Mouse (Mus musculus): ENCODE data around the gene Gm21976.

Gm21976 gene

DNA sequence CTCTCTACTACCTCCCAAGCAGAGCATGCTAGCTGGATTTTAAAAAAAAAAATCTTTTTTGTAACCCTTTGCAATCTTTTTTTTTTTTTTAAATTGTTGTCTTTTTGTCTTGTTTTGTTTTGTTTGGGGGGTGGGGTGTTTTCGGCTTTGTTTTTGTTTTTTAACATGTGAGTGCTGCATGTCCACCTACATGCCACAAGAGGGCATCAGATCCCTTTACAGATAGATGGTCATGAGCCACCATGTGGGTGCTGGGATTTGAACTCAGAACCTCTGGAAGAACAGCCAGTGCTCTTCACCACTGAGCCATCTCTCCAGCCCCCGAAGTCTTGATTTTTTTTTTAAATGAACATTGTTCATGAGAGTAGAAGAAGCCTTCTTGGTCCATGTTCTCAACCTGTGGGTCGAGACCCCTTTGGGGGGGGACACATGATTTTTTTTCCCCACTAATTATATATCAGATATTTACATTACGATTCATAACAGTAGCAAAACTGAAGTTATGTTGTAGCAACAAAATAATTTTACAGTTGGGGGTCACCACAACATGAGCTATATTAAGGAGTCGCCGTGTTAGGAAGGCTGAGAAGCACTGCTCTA lies 18.3 kb downstream of the Gm21976 start:
- DNase-seq (ENCODE audit: low read depth, low spot score): no peak

DNA sequence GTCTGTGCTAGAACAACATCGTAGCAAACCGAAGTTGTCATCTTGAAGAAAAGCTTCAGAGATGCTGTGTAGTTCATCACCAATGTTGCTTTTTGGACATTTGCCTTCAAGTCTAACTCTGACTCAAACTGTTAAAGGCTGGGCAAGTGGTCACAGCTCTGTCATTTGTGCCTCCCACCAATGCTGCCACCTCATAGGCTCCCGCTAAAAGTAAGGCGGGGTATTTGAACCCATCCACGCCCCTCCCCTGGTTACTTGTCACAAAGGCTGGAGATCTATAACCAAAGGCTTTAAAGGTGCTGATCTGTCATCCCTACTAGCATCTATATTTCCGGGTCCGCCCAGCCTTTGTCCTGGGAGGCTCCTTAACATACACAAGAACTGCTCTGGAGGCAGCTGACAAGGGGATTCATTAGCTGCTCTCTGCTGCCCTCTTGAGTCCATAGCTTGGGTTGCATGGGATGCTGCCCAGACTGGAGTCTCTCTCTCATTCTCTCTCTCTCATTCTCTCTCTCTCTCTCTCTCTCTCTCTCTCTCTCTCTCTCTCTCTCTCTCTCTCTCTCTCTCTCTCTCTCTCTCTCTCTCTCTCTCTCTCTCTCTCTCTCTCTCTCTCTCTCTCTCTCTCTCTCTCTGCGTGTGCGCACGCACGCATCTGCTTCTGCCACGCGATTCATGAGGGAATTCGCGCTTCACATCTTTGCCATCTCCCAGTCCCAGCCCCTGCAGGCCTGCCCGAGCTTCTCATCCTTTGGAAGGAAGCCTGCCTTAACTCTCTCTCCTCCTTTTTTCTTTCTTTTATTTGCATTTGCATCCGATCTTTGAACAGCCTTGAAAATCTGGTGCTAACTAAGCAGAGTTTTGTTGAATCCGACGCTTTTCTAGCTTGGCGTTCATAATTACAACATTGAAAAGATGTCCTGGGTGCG lies 19.4 kb downstream of the Gm21976 start:
- DNase-seq (ENCODE audit: low read depth, low spot score): peak; percentile 35

DNA sequence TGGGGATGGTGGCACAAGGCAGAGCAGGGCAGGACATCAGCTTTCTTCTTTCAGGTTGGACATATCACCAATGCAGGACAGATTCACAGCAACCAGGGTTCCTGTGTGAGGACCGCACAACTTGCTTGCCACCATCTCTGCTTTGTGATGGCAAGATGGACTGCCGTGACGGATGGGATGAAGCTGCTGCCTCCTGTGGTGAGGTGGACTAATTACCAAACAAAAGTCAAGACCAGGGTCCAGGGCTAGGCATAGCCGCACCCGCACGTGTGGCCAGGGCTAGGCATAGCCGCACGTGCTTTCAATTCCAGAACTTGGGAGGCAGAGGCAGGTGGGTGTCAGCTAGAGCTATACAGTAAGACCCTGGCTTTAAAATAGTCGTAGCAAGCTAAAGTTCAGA lies 25.6 kb downstream of the Gm21976 start:
- DNase-seq (ENCODE audit: low read depth, low spot score): no peak

DNA sequence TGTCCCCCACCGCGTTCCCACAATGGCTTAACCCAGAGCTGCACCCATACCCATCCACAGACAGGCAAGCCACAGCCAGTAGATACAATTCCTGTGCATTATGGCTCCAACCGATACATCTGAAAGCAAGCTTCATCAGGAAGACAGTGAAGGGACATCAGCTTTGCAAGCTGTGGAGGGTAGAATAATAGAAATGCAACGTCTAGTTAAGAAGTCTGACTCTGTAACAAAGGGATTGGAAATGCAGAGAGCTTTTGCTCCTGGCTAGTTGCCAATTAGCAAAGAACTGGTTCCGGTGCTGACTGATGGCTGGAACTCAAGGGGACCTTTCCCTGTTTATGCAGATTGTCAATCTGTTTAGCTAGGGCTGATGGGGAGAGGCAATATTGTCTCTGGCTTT lies 26.7 kb downstream of the Gm21976 start:
- no peak for DNase-seq (ENCODE audit: low read depth, low spot score)

DNA sequence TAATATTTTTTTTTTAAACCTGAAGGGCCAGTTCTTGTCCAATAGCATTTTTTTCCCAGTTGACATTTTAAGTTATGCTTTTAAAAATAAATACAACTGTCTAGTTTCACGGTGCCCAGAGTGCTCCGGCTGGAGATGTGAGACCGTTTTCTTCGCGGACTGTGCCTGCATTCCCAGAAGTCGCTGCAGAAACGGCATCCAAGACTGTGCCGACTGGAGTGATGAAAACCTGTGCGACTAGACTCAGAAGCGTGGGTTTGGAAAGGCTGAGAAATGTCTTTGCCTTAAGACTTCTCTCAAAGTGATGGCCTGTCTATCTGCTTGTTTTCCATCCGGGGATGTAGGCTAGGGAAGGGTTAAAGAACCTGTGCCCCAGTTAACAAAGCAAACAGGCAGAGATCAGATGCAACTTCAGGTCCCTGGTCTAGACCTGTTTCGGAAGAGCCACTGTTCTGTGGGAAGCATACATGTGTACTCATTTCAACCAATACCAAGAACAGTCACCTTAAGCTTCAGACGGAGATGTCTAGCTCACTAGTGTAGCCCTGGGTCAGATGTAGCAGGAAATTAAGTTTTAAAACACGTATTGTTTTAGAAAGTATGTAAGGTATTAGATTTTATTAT lies 27.3 kb downstream of the Gm21976 start:
- no peak for DNase-seq (ENCODE audit: low read depth, low spot score)

DNA sequence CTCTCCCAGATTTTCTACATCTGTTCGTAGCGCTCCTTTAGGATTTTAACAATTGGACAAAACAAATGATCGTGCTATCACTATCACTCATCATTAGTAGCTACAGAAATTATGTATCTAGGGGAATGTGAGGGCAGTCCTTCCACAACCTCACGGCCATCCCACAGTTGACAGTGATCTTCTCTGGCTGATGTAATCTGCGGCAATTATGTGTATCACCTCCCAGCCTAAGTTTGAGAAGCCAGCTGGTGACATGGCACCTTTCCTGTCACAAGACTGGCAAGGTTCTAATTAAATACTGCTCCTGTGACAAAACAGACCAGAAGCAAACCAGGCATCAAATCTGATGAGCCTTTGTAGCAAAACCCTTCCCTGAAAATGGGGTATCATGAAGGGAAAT lies 28.3 kb downstream of the Gm21976 start:
- DNase-seq (ENCODE audit: low read depth, low spot score): no peak

DNA sequence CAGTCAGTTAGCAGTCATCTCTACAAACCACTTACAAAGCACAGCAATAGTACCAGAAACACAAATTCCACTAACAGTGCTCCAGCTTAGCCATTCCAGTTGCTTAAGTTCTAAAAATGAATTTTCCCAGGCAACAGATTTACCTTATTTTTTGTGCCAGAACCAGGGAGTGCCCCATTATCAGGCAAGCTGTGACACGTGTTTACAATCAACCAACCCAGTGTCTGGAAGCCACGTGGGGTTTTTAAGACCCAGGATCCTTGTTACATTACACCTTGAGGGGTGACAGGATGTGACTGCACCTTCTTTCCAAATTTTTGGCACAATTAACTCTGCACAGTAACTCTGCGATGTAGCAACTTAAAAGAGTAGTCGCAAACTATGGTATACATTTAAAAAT lies 29.0 kb downstream of the Gm21976 start:
- DNase-seq (ENCODE audit: low read depth, low spot score): no peak

DNA sequence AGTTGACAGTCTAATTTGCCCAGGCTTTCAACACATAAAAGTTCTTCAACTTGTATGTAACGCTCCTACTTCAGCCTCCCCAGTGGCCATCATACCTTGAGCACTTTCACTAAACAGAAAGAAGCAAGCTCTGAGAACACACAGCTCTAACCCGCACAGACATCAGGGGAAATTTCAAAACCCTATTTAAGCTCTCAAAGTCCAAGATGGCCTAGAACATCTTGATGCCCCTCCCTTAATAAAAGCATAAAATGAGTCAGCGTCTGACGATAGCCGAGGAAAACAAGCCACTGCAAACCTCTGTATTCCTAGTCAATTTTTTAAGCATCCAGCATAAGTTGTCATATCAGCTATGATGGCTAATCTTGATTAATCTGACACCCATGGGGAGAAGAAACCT lies 31.9 kb downstream of the Gm21976 start:
- DNase-seq (ENCODE audit: low read depth, low spot score): no peak

DNA sequence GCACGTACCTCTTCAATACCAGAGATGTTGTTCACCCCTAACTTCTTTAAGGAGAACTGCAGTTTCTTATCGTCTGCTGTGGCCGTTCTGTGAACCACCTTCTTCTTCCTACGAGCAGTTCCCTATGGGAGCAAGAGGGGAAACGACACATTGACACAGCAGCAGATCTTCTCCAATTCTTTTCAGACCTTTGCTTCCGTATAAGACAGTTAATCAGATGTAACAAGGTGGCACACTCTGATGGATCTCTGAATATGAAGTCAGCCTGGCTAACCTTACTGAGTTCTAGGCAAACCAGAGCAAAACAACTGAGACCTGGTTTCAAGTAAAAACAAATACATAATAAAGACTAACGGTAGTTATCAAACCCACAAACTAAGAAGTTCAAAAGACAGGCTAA lies 33.9 kb downstream of the Gm21976 start:
- DNase-seq (ENCODE audit: low read depth, low spot score): no peak

DNA sequence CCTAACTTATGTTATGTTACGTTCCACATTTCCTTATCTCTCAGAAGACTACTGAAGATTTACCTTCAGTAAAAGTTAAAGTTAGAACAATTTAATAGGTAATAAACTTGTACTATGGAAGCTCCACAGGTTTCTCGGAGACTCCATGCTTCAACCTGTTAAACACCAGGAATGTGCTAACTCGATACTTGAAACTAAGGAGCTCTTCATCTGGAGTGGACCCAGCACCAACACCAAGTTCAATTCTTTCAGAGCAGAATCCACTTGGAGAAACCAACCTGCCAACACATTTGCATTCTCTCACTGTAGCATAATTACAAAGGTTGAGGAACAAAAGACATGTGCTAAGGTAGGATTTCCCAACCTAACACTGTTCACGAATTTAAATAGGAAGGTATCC lies 35.4 kb downstream of the Gm21976 start:
- no peak for DNase-seq (ENCODE audit: low read depth, low spot score)

DNA sequence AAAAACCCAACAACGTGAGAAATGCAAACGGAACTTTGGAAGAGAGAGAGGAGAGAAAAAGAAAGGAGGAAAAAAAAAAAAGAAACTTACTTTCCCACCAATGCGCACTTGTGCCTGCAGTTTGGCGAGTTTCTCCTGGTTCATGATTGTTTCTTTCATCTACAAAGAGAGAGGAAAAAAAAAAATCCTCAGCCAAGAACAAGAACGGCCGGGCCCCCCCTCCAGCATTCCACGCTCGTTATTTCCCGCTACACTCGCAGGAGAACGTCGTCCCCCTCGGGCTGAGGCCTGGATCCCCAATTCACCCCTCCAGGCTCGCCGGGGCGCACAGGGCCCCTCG lies 36.4 kb downstream of the Gm21976 start:
- no peak for DNase-seq (ENCODE audit: low read depth, low spot score)

DNA sequence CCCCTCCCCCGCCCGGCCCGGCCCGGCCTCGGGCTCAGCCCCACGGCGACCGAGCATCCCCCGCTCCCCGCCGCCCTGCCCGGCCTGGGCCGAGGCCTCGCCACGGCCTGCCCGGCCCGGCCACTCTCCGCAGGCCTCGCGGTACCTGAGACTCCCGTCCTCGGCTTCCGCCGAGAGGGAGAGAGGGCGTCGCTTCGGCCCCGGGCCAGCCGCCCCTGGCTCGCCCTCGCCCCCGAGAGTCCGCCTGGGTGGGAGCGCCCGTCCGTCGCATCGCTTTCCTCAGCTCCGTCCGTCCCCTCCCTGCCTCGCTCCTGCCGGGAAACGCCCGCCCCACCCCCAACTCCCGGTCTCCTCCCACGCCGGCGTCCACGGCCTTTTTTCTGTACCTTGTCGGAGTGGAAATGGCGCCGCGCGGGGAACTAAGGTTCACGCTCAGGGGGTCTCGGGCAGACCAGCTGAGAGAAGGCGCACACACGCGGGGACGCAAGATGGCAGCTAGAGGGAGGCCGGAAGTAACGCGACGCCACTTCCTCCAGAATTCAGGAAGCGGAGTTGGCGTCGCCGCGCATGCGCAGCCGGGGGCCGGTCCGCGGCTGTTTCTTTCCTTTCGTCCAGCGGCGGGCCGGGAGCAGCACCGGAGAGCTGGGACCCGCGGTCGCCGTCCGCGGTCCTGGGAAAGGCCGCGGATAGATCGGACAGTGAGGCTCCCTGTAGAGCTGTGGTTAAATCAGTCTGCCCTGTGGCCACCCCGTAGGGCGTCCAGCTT lies 37.0 kb downstream of the Gm21976 start, which contains the start of gene Btf3:
Gene Btf3, minus strand, starts transcription at position 527 of the 766 bp plus-strand sequence.
- DNase-seq (ENCODE audit: low read depth, low spot score): peak; percentile 91

DNA sequence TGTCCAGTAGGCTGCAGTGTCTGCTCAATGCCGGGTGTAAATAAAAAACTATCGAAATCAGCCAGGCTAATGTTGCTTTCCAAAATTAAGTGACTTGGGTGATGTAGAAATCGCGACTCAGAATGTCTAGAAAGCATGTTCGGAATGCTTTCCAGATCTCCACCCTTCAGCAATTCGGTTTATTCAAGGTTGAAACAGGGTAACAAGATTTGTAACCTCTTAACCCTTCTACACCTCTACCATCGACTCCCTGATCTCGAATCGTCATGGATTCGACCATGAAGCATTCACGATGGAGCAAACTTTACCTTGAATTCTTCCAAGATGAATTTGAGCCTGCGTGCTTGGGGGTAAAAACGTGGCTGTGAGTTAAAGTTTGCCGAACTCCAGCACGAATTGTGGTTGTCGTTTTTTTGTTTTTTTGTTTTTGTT lies 37.6 kb downstream of the Gm21976 start:
- DNase-seq (ENCODE audit: low read depth, low spot score): no peak

DNA sequence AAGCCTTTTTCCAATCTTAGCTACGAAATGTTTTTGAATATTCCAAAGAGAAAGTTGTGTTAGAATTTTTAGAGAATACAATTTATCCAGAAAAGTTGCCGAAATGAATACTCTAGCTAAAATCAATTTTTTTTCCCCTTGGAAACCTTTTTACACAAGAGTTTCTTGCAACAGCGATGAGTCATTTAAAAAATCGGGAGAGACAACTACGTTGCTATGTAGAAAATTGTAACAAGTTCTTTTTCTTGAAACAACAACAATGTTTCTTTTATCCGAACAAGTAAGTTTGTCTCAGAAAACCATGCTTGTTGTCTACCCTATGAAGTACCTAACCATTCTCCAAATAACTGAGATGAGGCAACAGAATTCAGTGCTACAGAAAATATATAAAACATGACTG lies 38.2 kb downstream of the Gm21976 start:
- DNase-seq (ENCODE audit: low read depth, low spot score): no peak

DNA sequence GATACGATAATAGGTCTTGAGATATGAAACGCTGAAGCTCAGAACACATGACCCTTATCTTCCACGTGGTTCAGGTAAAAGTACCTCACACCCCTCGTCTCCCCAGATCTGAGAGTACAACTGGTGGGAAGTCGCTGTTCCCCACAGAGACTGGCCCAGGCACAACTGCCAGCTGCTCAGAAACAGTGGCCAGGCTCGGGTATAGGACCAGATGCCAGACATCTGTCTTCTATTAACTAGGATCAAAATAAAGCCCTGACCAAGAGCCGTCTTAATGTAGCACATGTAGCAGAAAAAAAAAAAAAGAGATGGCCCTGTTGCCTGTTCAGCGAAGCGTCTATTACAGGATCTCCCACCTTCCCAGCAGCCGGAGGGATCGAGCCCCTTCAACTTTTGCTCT lies 45.3 kb downstream of the Gm21976 start:
- DNase-seq (ENCODE audit: low read depth, low spot score): no peak

DNA sequence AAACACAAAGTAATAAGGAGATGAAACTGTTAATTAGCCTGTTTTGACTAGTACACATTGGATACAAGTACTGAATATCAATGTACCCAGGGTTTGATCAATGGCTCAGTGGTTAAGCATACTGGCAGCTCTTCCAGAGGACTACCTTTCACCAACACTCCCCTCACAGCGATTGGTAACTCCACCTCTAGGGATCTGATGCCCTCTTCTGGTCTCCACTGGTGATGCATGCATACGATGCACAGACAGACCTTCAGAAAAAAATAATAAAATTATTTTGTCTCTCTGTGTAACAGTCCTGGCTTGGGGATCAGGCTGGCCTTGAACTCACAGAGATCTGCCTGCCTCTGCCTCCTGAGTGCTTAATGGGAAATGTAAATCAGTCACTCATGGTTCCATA lies 52.4 kb downstream of the Gm21976 start:
- no peak for DNase-seq (ENCODE audit: low read depth, low spot score)

DNA sequence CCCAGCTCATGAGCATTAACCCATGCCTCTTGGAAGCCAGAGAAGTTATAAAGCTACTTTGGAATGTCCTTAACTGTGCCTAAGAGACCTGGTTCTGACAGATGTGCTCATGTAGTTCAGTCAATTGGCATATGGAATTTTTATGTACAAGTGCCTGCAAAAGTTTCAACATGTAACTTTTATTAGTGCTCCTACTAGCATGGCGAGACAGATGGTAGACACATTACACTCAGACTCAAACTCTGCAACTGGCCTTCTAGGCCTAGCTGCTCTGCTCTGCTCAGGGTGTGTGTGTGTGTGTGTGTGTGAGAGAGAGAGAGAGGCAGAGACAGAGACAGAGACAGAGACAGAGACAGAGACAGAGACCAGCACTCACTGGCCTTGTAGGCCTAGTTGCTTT lies 56.5 kb downstream of the Gm21976 start:
- DNase-seq (ENCODE audit: low read depth, low spot score): no peak

DNA sequence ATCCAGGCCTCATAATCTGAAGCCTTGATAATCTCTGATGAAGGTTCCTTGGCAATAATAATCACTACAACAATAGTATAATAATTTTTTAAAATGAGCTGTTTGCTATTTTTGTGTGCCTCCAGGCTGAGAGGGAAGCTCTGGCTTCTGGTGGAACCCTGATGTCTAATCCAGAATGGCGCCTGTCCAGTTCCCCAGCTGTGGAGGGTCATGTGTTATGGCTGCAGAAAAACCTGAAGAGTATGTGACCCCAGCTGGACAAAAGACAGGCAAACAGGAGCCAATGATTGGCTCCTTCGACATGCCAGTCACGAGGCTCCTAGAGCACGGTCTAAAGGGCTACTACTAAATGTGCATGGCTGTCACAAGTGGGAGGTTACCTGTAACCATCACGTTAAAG lies 60.8 kb downstream of the Gm21976 start:
- DNase-seq (ENCODE audit: low read depth, low spot score): no peak

DNA sequence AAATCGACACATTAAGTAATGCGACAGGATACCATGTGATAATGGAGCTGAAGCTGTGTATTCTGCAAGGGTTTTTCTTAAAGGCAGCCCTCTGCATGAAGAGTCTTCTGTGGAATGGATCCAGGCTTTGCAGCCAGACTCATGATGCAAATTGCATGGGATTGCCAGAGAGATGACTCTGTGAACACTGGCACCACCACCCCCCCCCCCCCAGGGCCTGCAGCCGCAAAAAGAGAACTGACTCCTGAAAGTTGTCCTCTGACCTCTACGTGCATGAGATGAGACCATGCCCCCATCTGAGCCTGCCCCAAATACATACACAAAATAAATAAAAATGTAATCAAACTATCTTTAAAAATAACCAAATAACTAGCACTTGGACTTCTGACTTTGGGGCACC lies 69.8 kb downstream of the Gm21976 start:
- no peak for DNase-seq (ENCODE audit: low read depth, low spot score)

DNA sequence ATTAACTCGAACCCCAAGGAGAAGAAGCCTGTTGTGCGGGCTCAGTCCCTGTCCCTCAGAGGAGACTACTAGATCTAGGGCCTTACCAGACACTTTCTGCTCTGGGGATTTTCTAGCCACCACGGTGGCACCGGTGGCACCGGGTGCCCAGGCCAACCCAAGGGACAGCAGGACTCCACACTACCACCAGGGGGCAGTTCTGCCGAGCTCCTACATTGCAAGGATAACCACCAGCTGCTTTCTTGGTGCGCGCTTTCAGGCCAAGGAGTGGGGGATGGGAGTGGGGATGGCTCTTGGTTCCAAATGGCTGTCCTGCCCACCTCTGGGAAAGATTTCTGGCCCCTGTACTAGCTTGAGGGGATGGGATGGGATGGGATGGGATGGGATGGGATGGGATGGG lies 71.8 kb downstream of the Gm21976 start:
- no peak for DNase-seq (ENCODE audit: low read depth, low spot score)

DNA sequence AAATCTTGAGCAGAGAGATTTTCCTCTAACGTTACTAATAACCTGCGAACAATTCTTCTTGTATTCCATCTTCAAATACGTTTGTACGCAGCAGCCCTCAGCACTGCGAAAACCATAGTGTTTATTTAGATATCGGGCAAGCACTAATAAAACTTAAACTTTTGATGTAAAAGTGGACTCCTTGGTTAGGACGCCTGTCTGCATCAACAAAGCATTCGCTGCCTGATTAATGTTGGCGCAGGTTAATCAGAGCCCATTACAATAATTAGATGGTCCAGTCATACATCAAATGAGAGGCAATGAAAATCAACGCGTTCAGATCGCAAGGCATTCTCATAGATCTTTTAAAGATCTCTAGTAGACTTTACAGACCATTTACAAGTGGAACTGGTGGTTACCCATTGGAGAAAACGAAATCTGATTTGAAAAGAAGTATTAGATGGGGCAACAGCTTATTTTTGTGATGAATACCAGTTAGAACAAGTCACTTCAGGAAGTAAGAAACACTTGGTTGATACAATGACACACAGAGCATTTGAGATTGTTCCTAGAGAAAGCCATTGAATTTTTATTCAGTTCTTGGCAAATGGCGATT lies 72.8 kb downstream of the Gm21976 start:
- DNase-seq (ENCODE audit: low read depth, low spot score): no peak

DNA sequence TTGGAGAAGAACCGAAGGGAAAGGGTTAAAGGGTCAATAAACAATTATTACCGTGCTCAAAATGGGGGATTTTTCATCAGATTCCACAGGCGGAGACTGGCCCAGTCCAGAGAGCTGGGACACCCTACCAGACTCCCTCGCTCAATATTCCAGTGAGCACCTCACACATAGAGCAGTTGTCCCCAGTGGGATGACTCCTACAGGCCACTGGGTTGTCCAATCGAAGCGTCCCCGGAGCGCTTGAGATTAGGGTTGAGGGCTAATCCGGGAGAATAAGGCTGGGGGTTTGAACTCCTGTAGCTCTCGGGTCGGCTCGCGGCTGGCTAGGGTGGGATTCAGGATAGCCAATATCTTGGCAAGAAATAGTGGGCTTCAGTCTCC lies 74.0 kb downstream of the Gm21976 start:
- no peak for DNase-seq (ENCODE audit: low read depth, low spot score)
